13 mouse cellular contexts compared by ENCODE assay signal in genomic region chr1:181245554-181246486, GRCm38 (mm10). TPM values are rescaled to one million over a fixed set of nuclear protein-coding genes. Genes with fewer than 3 reads are reported as not detected.
DNase-seq lines count a peak whose midpoint lies in the region; ATAC-seq and TF ChIP-seq lines count a peak whose summit lies in the region.
"Had no signal": no experiment of that assay in that cellular context is flagged by ENCODE, and none has a peak within 500 bp of the region (broad histone marks: within the 10 kb centered on the region; RNA-seq: fewer than 3 reads in every experiment).

No protein-coding gene starts in this region.

- H3K4me1 ChIP-seq in hindbrain, embryonic 10.5 days (replicated peaks): peaks cover 14% of the 10 kb centered on the region; the same call in 1 of the 2 replicates
- H3K4me1 ChIP-seq in hindbrain, postnatal 0 days (ENCODE audit: insufficient read depth, low read length): no peaks in the 10 kb centered on the region
- peaks cover 7% of the 10 kb centered on the region for H3K4me1 ChIP-seq in brown adipose tissue, adult 24 weeks (ENCODE audit: control insufficient read depth, insufficient read depth, insufficient read length, low read length)
- H3K4me1 ChIP-seq in intestine, embryonic 14.5 days (replicated peaks; ENCODE audit: control insufficient read depth, insufficient read depth, low read length): peaks cover 12% of the 10 kb centered on the region
- H3K4me1 ChIP-seq: hindbrain, embryonic 15.5 days; neural tube, embryonic 12.5 days had no signal

- WGBS in hindbrain, embryonic 10.5 days: 84% methylated on average over 11 of the region's 11 CpGs
- 79% methylated on average over 11 of the region's 11 CpGs for WGBS in hindbrain, postnatal 0 days
- WGBS in intestine, embryonic 14.5 days: 67% methylated on average over 11 of the region's 11 CpGs

- H3K27me3 ChIP-seq in hindbrain, embryonic 10.5 days (ENCODE audit: insufficient read depth, poor library complexity, severe bottlenecking): no peaks in the 10 kb centered on the region
- no peaks in the 10 kb centered on the region for H3K27me3 ChIP-seq in hindbrain, postnatal 0 days (ENCODE audit: insufficient read depth, low read length)
- H3K27me3 ChIP-seq in intestine, embryonic 14.5 days (replicated peaks; ENCODE audit: control insufficient read depth, insufficient read depth, low read length): no peaks in the 10 kb centered on the region
- H3K27me3 ChIP-seq: hindbrain, embryonic 15.5 days; neural tube, embryonic 12.5 days had no signal

- peak overlapping the region; percentile 59 for H3K27ac ChIP-seq in hindbrain, embryonic 10.5 days
- no peak overlapping the region for H3K27ac ChIP-seq in hindbrain, postnatal 0 days
- peak overlapping the region; percentile 45 for H3K27ac ChIP-seq in brown adipose tissue, adult 24 weeks (replicated peaks; ENCODE audit: low read depth, low read length)
- H3K27ac ChIP-seq in intestine, embryonic 14.5 days (ENCODE audit: low read depth): peak overlapping the region; percentile 65
- H3K27ac ChIP-seq: hindbrain, embryonic 15.5 days; neural tube, embryonic 12.5 days had no signal

- ATAC-seq in hindbrain, postnatal 0 days: no peak
- ATAC-seq in intestine, embryonic 14.5 days (replicated peaks; ENCODE audit: low FRiP score, low TSS enrichment, low read depth): no peak
- peak; percentile 48 for ATAC-seq in megakaryocyte-erythroid progenitor cell, adult 5-6 weeks (replicated peaks; ENCODE audit: low FRiP score, low TSS enrichment, poor library complexity, severe bottlenecking)

- H3K9me3 ChIP-seq in hindbrain, embryonic 10.5 days: no peaks in the 10 kb centered on the region
- H3K9me3 ChIP-seq in hindbrain, postnatal 0 days (ENCODE audit: low read length): no peaks in the 10 kb centered on the region
- H3K9me3 ChIP-seq in intestine, embryonic 14.5 days (ENCODE audit: control insufficient read depth, low read length): 0 out of 2 replicates have a peak, but pooled peaks cover 4% of the 10 kb centered on the region
- H3K9me3 ChIP-seq: hindbrain, embryonic 15.5 days; neural tube, embryonic 12.5 days had no signal

- H3K4me3 ChIP-seq in hindbrain, embryonic 10.5 days: no peak overlapping the region
- no peak overlapping the region for H3K4me3 ChIP-seq in hindbrain, postnatal 0 days (ENCODE audit: low read length)
- H3K4me3 ChIP-seq in brown adipose tissue, adult 24 weeks (ENCODE audit: insufficient read depth, low read depth, low read length): no peak overlapping the region
- H3K4me3 ChIP-seq in intestine, embryonic 14.5 days (ENCODE audit: low read depth, low read length): no peak overlapping the region
- H3K4me3 ChIP-seq: hindbrain, embryonic 15.5 days; neural tube, embryonic 12.5 days had no signal

- no peaks in the 10 kb centered on the region for H3K36me3 ChIP-seq in hindbrain, embryonic 10.5 days
- no peaks in the 10 kb centered on the region for H3K36me3 ChIP-seq in hindbrain, postnatal 0 days (ENCODE audit: insufficient read depth, low read length)
- no peaks in the 10 kb centered on the region for H3K36me3 ChIP-seq in intestine, embryonic 14.5 days (ENCODE audit: control insufficient read depth, insufficient read depth, low read length)
- H3K36me3 ChIP-seq: hindbrain, embryonic 15.5 days; neural tube, embryonic 12.5 days had no signal

- no peak for TF ChIP-seq CTCF in hindbrain, postnatal 0 days (IDR thresholded peaks at IDR 0.05; ENCODE audit: low read depth)

- no peak overlapping the region for H3K9ac ChIP-seq in hindbrain, postnatal 0 days (replicated peaks; ENCODE audit: low read length)
- no peak overlapping the region for H3K9ac ChIP-seq in intestine, embryonic 14.5 days (ENCODE audit: low read length)
- H3K9ac ChIP-seq: hindbrain, embryonic 15.5 days; neural tube, embryonic 12.5 days had no signal

- no peak overlapping the region for H3K4me2 ChIP-seq in hindbrain, postnatal 0 days (ENCODE audit: low read depth, low read length)
- no peak overlapping the region for H3K4me2 ChIP-seq in intestine, embryonic 14.5 days (ENCODE audit: low read length)
- H3K4me2 ChIP-seq: hindbrain, embryonic 15.5 days; neural tube, embryonic 12.5 days had no signal

- no peak for DNase-seq in hindbrain, embryonic 10.5 days (ENCODE audit: low spot score)
- no peak for DNase-seq in hindbrain, postnatal 0 days (ENCODE audit: low spot score)
- no peak for DNase-seq in intestine, embryonic 14.5 days (ENCODE audit: low spot score)
- DNase-seq in layer of hippocampus, postnatal 36 days: no peak
- no peak for DNase-seq in retina, postnatal 1 day
- no peak for DNase-seq in kidney, postnatal 14 days
- DNase-seq: cerebellum, adult 9-11 months; lung, postnatal 36 days; thymus, postnatal 25 days had no signal

RNA-seq across cellular contexts. Expression of gene Wdr26, which starts 34.0 kb away (rescaled TPM):
- 25.6 and 30.3 TPM in 2 replicates for polyA plus RNA-seq in hindbrain, embryonic 10.5 days (2016; fragmentation: Nextera tagmentation; extraction: Ambion mirVana)
- 40.1 and 47.0 TPM in 2 replicates for total RNA-seq in hindbrain, postnatal 0 days (2014; rRNA removed)
- polyA plus RNA-seq in hindbrain, postnatal 0 days (2015; fragmentation: Nextera tagmentation; extraction: Ambion mirVana): 45.3 and 47.4 TPM in 2 replicates
- 49.7 and 55.5 TPM in 2 replicates for polyA plus RNA-seq in brown adipose tissue, adult 24 weeks (2012; ENCODE audit: insufficient read depth, insufficient read length, missing spikeins)
- polyA plus RNA-seq in intestine, embryonic 14.5 days (2014; fragmentation: Nextera tagmentation; extraction: Ambion mirVana): 40.0 and 43.5 TPM in 2 replicates
- 93.5 and 155 TPM in 2 replicates for total RNA-seq in megakaryocyte-erythroid progenitor cell, adult 5-6 weeks (2014; fragmentation: Nextera tagmentation)
- total RNA-seq in megakaryocyte-erythroid progenitor cell, adult 5-6 weeks (2017): 84.8 and 102 TPM in 2 replicates
- total RNA-seq in layer of hippocampus, postnatal 36 days (2021): 100 to 1,000 TPM; 119 to 122 TPM
